Mouse (Mus musculus): Measurements from ENCODE around the gene Atn1. TPM values are rescaled to one million over a fixed set of nuclear protein-coding genes. Genes with fewer than 3 reads are reported as not detected.
A peak's percentile ranks its signal among the peaks of the same experiment; 100 is the strongest.
"Not testable (repeated sequence)": the region's sequence is repeated elsewhere in the genome, so short reads cannot be mapped to it uniquely, and the experiment has no call there.

The Atn1 gene
- 30.7 and 38.0 TPM in 2 replicates for total RNA-seq (2014; rRNA removed)
- polyA plus RNA-seq (2015; fragmentation: Nextera tagmentation; extraction: Ambion mirVana), result 25.5 and 30.4 TPM in 2 replicates

- H3K4me3 ChIP-seq (ENCODE audit: low read depth, low read length), result peak within 1 kb of the TSS; percentile 87
- DNase-seq (ENCODE audit: low spot score) (peak; percentile 69), ATAC-seq (ENCODE audit: low FRiP score) (peak; percentile 63)
- H3K27ac ChIP-seq (ENCODE audit: low read depth, low read length), result peak within 1 kb of the TSS; percentile 97
- TF ChIP-seq CTCF (IDR thresholded peaks at IDR 0.05), result no peak
- H3K9ac ChIP-seq (replicated peaks; ENCODE audit: low read length, poor library complexity, severe bottlenecking), result peak within 1 kb of the TSS; percentile 98
- H3K9me3 ChIP-seq (ENCODE audit: low read length), result no peaks in the 10 kb centered on the region
- 1% methylated on average over 74 of the region's 100 CpGs for WGBS
- peaks cover 6% of the 10 kb centered on the region; the same call in 1 of the 2 replicates for H3K36me3 ChIP-seq (ENCODE audit: insufficient read depth, low read length)
- peaks cover 29% of the 10 kb centered on the region for H3K4me1 ChIP-seq (ENCODE audit: insufficient read depth, low read length)
- H3K27me3 ChIP-seq (ENCODE audit: insufficient read depth, low read length), result no peaks in the 10 kb centered on the region
- peak within 1 kb of the TSS; percentile 92 for H3K4me2 ChIP-seq (ENCODE audit: low read depth, low read length, poor library complexity, severe bottlenecking)
These were observed at the start of gene Atn1, which contains the start of gene Gm45234 for GRCm38 (mm10) chr6:124755831-124756595. TSS of gene Atn1 (minus strand) at chr6:124756524. TSS of gene Gm45234 (minus strand) at chr6:124756021.

- ATAC-seq (ENCODE audit: low FRiP score), result peak; percentile 90
- peak overlapping the region; percentile 92 for H3K27ac ChIP-seq (ENCODE audit: low read depth, low read length)
- 2% methylated on average over 34 of the region's 34 CpGs for WGBS
- peak overlapping the region; percentile 40 for H3K4me3 ChIP-seq (ENCODE audit: low read depth, low read length)
- no peaks in the 10 kb centered on the region for H3K9me3 ChIP-seq (ENCODE audit: low read length)
- H3K27me3 ChIP-seq (ENCODE audit: insufficient read depth, low read length), result no peaks in the 10 kb centered on the region
- TF ChIP-seq CTCF (IDR thresholded peaks at IDR 0.05), result peak; percentile 66
- peaks cover 2% of the 10 kb centered on the region; the same call in 1 of the 2 replicates for H3K4me1 ChIP-seq (ENCODE audit: insufficient read depth, low read length)
- H3K9ac ChIP-seq (replicated peaks; ENCODE audit: low read length, poor library complexity, severe bottlenecking), result peak overlapping the region; percentile 63
- no peaks in the 10 kb centered on the region for H3K36me3 ChIP-seq (ENCODE audit: insufficient read depth, low read length)
- H3K4me2 ChIP-seq (ENCODE audit: low read depth, low read length, poor library complexity, severe bottlenecking), result peak overlapping the region; percentile 67
- peak; percentile 97 for DNase-seq (ENCODE audit: low spot score)
These were observed 49.3 kb upstream of the Atn1 start for GRCm38 (mm10) chr6:124805341-124806321.

GRCm38 (mm10) chr6:124804341-124804740 is 48.0 kb upstream of the Atn1 start:
- no peak for TF ChIP-seq CTCF (IDR thresholded peaks at IDR 0.05)
- Histone ChIP-seq H3K4me1 (ENCODE audit: insufficient read depth, low read length) (no peaks in the 10 kb centered on the region), H3K27ac (ENCODE audit: low read depth, low read length) (no peak overlapping the region), H3K4me2 (ENCODE audit: low read depth, low read length, poor library complexity, severe bottlenecking) (no peak overlapping the region), H3K27me3 (ENCODE audit: insufficient read depth, low read length) (no peaks in the 10 kb centered on the region), H3K9me3 (ENCODE audit: low read length) (no peaks in the 10 kb centered on the region), H3K9ac (replicated peaks; ENCODE audit: low read length, poor library complexity, severe bottlenecking) (no peak overlapping the region), H3K36me3 (ENCODE audit: insufficient read depth, low read length) (no peaks in the 10 kb centered on the region), H3K4me3 (ENCODE audit: low read depth, low read length) (no peak overlapping the region)
- DNase-seq (ENCODE audit: low spot score) (no peak), ATAC-seq (ENCODE audit: low FRiP score) (no peak)
- WGBS, result 92% methylated on average over 3 of the region's 3 CpGs

GRCm38 (mm10) chr6:124803691-124804090 is 47.4 kb upstream of the Atn1 start:
- not testable (repeated sequence) for H3K4me3 ChIP-seq (ENCODE audit: low read depth, low read length); H3K4me1 ChIP-seq (ENCODE audit: insufficient read depth, low read length); ATAC-seq (ENCODE audit: low FRiP score); H3K27me3 ChIP-seq (ENCODE audit: insufficient read depth, low read length); H3K27ac ChIP-seq (ENCODE audit: low read depth, low read length); H3K4me2 ChIP-seq (ENCODE audit: low read depth, low read length, poor library complexity, severe bottlenecking); H3K9me3 ChIP-seq (ENCODE audit: low read length); DNase-seq (ENCODE audit: low spot score); H3K36me3 ChIP-seq (ENCODE audit: insufficient read depth, low read length); H3K9ac ChIP-seq (replicated peaks; ENCODE audit: low read length, poor library complexity, severe bottlenecking)
- 98% methylated on average over 4 of the region's 4 CpGs for WGBS

GRCm38 (mm10) chr6:124803061-124803460 is 46.7 kb upstream of the Atn1 start:
- 76% methylated on average over 3 of the region's 3 CpGs for WGBS
- DNase-seq (ENCODE audit: low spot score) (no peak), ATAC-seq (ENCODE audit: low FRiP score) (no peak)
- Histone ChIP-seq H3K27me3 (ENCODE audit: insufficient read depth, low read length) (no peaks in the 10 kb centered on the region), H3K9me3 (ENCODE audit: low read length) (no peaks in the 10 kb centered on the region), H3K4me2 (ENCODE audit: low read depth, low read length, poor library complexity, severe bottlenecking) (no peak overlapping the region), H3K4me1 (ENCODE audit: insufficient read depth, low read length) (no peaks in the 10 kb centered on the region), H3K36me3 (ENCODE audit: insufficient read depth, low read length) (no peaks in the 10 kb centered on the region), H3K4me3 (ENCODE audit: low read depth, low read length) (no peak overlapping the region), H3K9ac (replicated peaks; ENCODE audit: low read length, poor library complexity, severe bottlenecking) (no peak overlapping the region), H3K27ac (ENCODE audit: low read depth, low read length) (no peak overlapping the region)
- TF ChIP-seq CTCF (IDR thresholded peaks at IDR 0.05), result no peak

- H3K9ac ChIP-seq (replicated peaks; ENCODE audit: low read length, poor library complexity, severe bottlenecking); ATAC-seq (ENCODE audit: low FRiP score); H3K27me3 ChIP-seq (ENCODE audit: insufficient read depth, low read length); H3K4me3 ChIP-seq (ENCODE audit: low read depth, low read length); H3K9me3 ChIP-seq (ENCODE audit: low read length); DNase-seq (ENCODE audit: low spot score); H3K36me3 ChIP-seq (ENCODE audit: insufficient read depth, low read length); H3K4me1 ChIP-seq (ENCODE audit: insufficient read depth, low read length); H3K27ac ChIP-seq (ENCODE audit: low read depth, low read length); H3K4me2 ChIP-seq (ENCODE audit: low read depth, low read length, poor library complexity, severe bottlenecking): not testable (repeated sequence)
- WGBS, result 28% methylated on average over 4 of the region's 9 CpGs
These were observed 46.1 kb upstream of the Atn1 start for GRCm38 (mm10) chr6:124802400-124802799.

Measured in midbrain, postnatal 0 days (tissue).